Mouse (Mus musculus): Measurements from ENCODE around the gene Rptor. TPM values are rescaled to one million over a fixed set of nuclear protein-coding genes. Genes with fewer than 3 reads are reported as not detected.
A peak's percentile ranks its signal among the peaks of the same experiment; 100 is the strongest.

Gene Rptor
- polyA plus RNA-seq, 1 experiment from 2014 or later: 9.2 TPM

DNA sequence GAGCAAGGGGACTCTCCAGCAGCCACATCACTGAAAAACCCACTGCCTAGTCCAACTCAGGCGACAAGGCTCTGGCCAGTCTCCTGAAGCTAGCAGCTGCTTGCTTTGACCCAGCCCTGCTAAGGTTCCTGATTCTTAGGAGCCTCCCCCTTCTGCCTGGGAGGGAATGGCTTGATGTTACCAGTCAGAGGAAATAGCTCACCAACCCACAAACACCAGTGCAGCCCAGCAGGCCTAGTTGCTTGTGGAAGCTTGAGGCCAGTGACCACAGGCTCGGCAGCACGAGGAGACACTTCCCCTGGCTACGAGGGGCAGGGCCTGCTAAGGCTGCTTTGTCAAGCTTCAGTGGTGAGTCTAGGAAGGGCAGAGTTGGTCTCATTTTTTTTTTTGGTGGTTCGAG lies 322.5 kb downstream of the Rptor start:
- Histone ChIP-seq H3K9me3 (replicated peaks) (no peaks in the 10 kb centered on the region), H3K36me3 (ENCODE audit: poor library complexity, severe bottlenecking) (peaks cover 6% of the 10 kb centered on the region; the same call in 1 of the 2 replicates)

GRCm38 (mm10) chr11:119926762-119927161 lies 324.1 kb downstream of the Rptor start:
- WGBS: 86% methylated on average over 5 of the region's 5 CpGs
- Histone ChIP-seq H3K36me3 (ENCODE audit: poor library complexity, severe bottlenecking) (no peaks in the 10 kb centered on the region), H3K27ac (no peak overlapping the region), H3K9ac (no peak overlapping the region), H3K4me1 (no peaks in the 10 kb centered on the region), H3K4me2 (no peak overlapping the region), H3K9me3 (replicated peaks) (no peaks in the 10 kb centered on the region), H3K4me3 (no peak overlapping the region), H3K27me3 (no peaks in the 10 kb centered on the region)
- ATAC-seq: no peak

More for the DNA sequence above, 322.5 kb downstream of the Rptor start:
- WGBS: 79% methylated on average over 5 of the region's 5 CpGs
- Histone ChIP-seq H3K4me1 (no peaks in the 10 kb centered on the region), H3K27ac (no peak overlapping the region), H3K27me3 (no peaks in the 10 kb centered on the region), H3K9ac (no peak overlapping the region), H3K4me3 (no peak overlapping the region), H3K4me2 (no peak overlapping the region)
- ATAC-seq: no peak

- no peaks in the 10 kb centered on the region for H3K27me3 ChIP-seq
- WGBS: 75% methylated on average over 16 of the region's 16 CpGs
Measured at GRCm38 (mm10) chr11:119928023-119928681, 325.4 kb downstream of the Rptor start.

GRCm38 (mm10) chr11:119929603-119930265 lies 327.0 kb downstream of the Rptor start:
- Histone ChIP-seq H3K4me3 (no peak overlapping the region), H3K9me3 (replicated peaks) (no peaks in the 10 kb centered on the region), H3K4me1 (no peaks in the 10 kb centered on the region), H3K27ac (no peak overlapping the region), H3K4me2 (no peak overlapping the region), H3K27me3 (no peaks in the 10 kb centered on the region), H3K9ac (no peak overlapping the region), H3K36me3 (ENCODE audit: poor library complexity, severe bottlenecking) (no peaks in the 10 kb centered on the region)
- no peak for ATAC-seq
- WGBS: 85% methylated on average over 6 of the region's 6 CpGs

More at GRCm38 (mm10) chr11:119928023-119928681, 325.4 kb downstream of the Rptor start:
- H3K4me1 ChIP-seq: no peaks in the 10 kb centered on the region
- no peaks in the 10 kb centered on the region for H3K9me3 ChIP-seq (replicated peaks)
- ATAC-seq: no peak
- no peaks in the 10 kb centered on the region for H3K36me3 ChIP-seq (ENCODE audit: poor library complexity, severe bottlenecking)
- H3K27ac ChIP-seq: no peak overlapping the region
- no peak overlapping the region for H3K4me2 ChIP-seq
- no peak overlapping the region for H3K4me3 ChIP-seq
- H3K9ac ChIP-seq: no peak overlapping the region

GRCm38 (mm10) chr11:119931809-119932208 lies 329.1 kb downstream of the Rptor start:
- H3K4me2 ChIP-seq: no peak overlapping the region
- ATAC-seq: no peak

GRCm38 (mm10) chr11:119933142-119933541 lies 330.4 kb downstream of the Rptor start:
- Histone ChIP-seq H3K4me3 (no peak overlapping the region), H3K36me3 (ENCODE audit: poor library complexity, severe bottlenecking) (no peaks in the 10 kb centered on the region), H3K27me3 (no peaks in the 10 kb centered on the region), H3K9me3 (replicated peaks) (no peaks in the 10 kb centered on the region), H3K9ac (no peak overlapping the region), H3K4me1 (peaks cover 29% of the 10 kb centered on the region), H3K4me2 (no peak overlapping the region), H3K27ac (no peak overlapping the region)
- 65% methylated on average over 4 of the region's 4 CpGs for WGBS
- no peak for ATAC-seq

More at GRCm38 (mm10) chr11:119931809-119932208, 329.1 kb downstream of the Rptor start:
- H3K27me3 ChIP-seq: no peaks in the 10 kb centered on the region
- no peak overlapping the region for H3K4me3 ChIP-seq
- 79% methylated on average over 10 of the region's 10 CpGs for WGBS
- H3K36me3 ChIP-seq (ENCODE audit: poor library complexity, severe bottlenecking): no peaks in the 10 kb centered on the region
- no peaks in the 10 kb centered on the region for H3K9me3 ChIP-seq (replicated peaks)
- H3K27ac ChIP-seq: no peak overlapping the region
- no peak overlapping the region for H3K9ac ChIP-seq
- H3K4me1 ChIP-seq: peaks cover 17% of the 10 kb centered on the region

DNA sequence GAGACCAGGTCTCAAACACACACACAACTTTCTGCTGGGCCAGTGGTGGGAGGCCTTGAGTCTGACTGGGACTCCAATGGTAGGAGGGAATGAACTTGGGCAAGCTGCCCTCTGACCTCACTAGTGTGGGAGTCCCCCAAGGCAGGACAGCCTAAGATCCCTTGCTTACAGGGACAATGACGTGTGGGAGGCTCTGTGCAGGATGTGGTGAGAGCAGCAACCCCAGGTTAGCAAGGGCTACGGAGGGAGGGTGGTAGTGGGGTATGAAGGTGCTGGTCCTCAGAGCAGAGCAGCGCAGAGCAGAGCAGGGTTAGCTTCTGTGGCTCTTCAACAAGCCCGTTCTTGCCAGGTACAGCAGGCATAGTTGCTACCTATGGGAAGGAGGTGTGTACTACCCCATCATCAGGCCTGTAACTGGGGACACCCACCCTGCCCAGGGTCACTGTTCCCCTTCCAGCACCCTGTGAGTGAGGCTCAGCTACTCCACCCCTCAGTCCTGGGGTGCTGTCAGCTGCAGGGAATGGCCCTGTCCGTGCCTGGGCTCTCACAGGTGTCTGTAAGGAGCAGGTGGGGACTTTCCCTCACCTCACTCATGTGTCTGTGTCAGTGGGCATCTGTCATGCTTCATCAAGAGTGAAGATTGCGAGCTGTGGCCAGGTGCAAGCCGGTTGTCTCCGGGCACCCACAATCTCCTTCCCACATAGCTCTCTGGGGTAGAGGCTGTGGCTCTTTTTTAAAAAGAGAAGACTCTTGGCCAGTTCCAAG lies 331.3 kb downstream of the Rptor start:
- Histone ChIP-seq H3K4me1 (peaks cover 37% of the 10 kb centered on the region), H3K9me3 (replicated peaks) (no peaks in the 10 kb centered on the region), H3K4me2 (no peak overlapping the region), H3K27me3 (no peaks in the 10 kb centered on the region), H3K9ac (no peak overlapping the region), H3K4me3 (no peak overlapping the region), H3K36me3 (ENCODE audit: poor library complexity, severe bottlenecking) (no peaks in the 10 kb centered on the region), H3K27ac (no peak overlapping the region)
- ATAC-seq: no peak
- WGBS: 84% methylated on average over 8 of the region's 8 CpGs

GRCm38 (mm10) chr11:119934773-119935172 lies 332.1 kb downstream of the Rptor start:
- no peak overlapping the region for H3K4me3 ChIP-seq
- no peaks in the 10 kb centered on the region for H3K9me3 ChIP-seq (replicated peaks)
- no peaks in the 10 kb centered on the region for H3K36me3 ChIP-seq (ENCODE audit: poor library complexity, severe bottlenecking)
- H3K27ac ChIP-seq: no peak overlapping the region
- no peak overlapping the region for H3K4me2 ChIP-seq
- no peaks in the 10 kb centered on the region for H3K27me3 ChIP-seq
- H3K4me1 ChIP-seq: peaks cover 44% of the 10 kb centered on the region
- H3K9ac ChIP-seq: no peak overlapping the region
- 75% methylated on average over 8 of the region's 8 CpGs for WGBS
- ATAC-seq: no peak

GRCm38 (mm10) chr11:119935457-119935856 lies 332.8 kb downstream of the Rptor start:
- H3K4me1 ChIP-seq: peaks cover 49% of the 10 kb centered on the region
- no peaks in the 10 kb centered on the region for H3K36me3 ChIP-seq (ENCODE audit: poor library complexity, severe bottlenecking)
- no peaks in the 10 kb centered on the region for H3K9me3 ChIP-seq (replicated peaks)
- H3K4me2 ChIP-seq: no peak overlapping the region
- no peaks in the 10 kb centered on the region for H3K27me3 ChIP-seq
- no peak overlapping the region for H3K27ac ChIP-seq
- 0 out of 2 replicates have a peak overlapping the region, but pooled peaks have one; percentile 17 for H3K9ac ChIP-seq
- 14% methylated on average over 6 of the region's 6 CpGs for WGBS
- no peak; the same call in 1 of the 2 replicates for ATAC-seq
- no peak overlapping the region for H3K4me3 ChIP-seq

DNA sequence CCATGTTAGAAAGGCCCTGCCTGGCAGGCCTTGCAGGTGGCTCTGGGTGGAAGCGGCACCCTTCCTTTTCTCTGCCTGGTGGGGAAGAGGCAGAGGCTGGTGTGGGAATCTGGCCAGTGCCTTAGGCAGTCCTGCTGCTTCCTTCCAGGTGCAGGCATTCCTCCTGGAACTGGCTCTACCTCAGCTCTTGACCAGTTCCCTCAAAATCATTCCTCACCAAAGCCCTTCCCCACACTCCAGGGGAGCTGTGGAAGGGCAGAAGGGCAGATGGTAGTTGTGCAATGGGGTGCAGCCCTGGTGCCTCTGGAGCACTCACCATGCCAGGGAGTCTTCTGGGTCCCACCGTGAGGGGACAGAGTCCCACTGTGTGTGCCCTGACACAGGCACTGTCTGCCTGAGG lies 333.8 kb downstream of the Rptor start:
- Histone ChIP-seq H3K27ac (peak overlapping the region; percentile 68), H3K4me1 (peaks cover 59% of the 10 kb centered on the region)

DNA sequence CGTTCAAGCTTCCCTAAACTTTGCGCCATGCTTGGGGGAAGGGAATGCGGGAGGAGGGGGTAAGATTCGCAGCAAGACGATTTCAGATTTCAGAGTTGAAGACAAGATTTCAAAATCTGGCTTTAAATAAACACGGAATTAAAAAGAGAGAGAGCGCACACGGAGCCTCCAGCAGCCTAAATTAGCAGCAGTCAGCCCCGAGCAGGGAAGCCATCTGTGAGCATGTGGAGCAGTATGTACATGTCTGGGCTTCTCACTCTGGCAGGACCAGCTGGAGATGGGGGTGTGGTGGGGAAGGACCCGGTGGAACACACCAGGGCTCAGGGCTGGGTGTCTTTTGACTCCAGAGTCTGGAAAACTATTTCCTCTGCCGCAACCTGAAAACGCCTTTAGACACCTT lies 334.5 kb downstream of the Rptor start:
- H3K4me3 ChIP-seq: no peak overlapping the region
- H3K4me1 ChIP-seq: peaks cover 67% of the 10 kb centered on the region
- peak; percentile 52; the same call in 1 of the 2 replicates for ATAC-seq
- H3K36me3 ChIP-seq (ENCODE audit: poor library complexity, severe bottlenecking): no peaks in the 10 kb centered on the region
- no peaks in the 10 kb centered on the region for H3K9me3 ChIP-seq (replicated peaks)
- 65% methylated on average over 12 of the region's 12 CpGs for WGBS
- peak overlapping the region; percentile 68 for H3K27ac ChIP-seq
- peaks cover 7% of the 10 kb centered on the region; the same call in 1 of the 2 replicates for H3K27me3 ChIP-seq
- peak overlapping the region; percentile 27 for H3K4me2 ChIP-seq
- no peak overlapping the region for H3K9ac ChIP-seq

More for the DNA sequence above, 333.8 kb downstream of the Rptor start:
- H3K9me3 ChIP-seq (replicated peaks): no peaks in the 10 kb centered on the region
- WGBS: 81% methylated on average over 2 of the region's 2 CpGs
- peaks cover 6% of the 10 kb centered on the region; the same call in 1 of the 2 replicates for H3K27me3 ChIP-seq
- ATAC-seq: no peak
- H3K4me3 ChIP-seq: no peak overlapping the region
- H3K4me2 ChIP-seq: no peak overlapping the region; the same call in 1 of the 2 replicates
- no peaks in the 10 kb centered on the region for H3K36me3 ChIP-seq (ENCODE audit: poor library complexity, severe bottlenecking)
- 0 out of 2 replicates have a peak overlapping the region, but pooled peaks have one; percentile 31 for H3K9ac ChIP-seq

All from forebrain, embryonic 13.5 days (tissue).